Mouse (Mus musculus) urinary bladder, postnatal 36 days (tissue): ENCODE measurements around the gene Trim41.
A peak's percentile ranks its signal among the peaks of the same experiment; 100 is the strongest.

ENCODE experiments used
- DNase-seq, 2 experiments: peaks; one replicate each; pipeline ENCODE4 v3.0.0; 2022; ENCODE audit warnings: low spot score in 2 of 2, mixed read lengths in 1 of 2

Gene Trim41

DNA sequence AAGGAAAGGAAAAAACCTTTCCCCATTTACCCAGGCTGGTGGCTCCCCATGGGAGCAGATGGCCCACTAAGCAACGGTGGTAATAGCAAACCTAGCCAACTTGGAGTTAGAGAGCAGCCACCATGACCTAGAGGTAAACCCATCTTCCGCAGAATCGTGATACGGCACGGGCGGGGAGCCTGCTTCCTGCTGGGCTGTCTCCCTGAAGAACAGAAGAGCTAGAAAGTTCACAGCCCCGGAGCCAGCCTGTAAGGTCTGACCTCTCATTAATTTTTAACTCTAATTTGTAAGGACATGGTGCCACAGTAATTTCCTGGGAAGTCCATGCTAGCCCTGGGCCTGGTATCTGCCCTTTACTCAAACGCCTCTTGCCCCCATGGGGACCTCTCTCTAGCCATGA is 26.2 kb downstream of the Trim41 start:
- DNase-seq = no peak

DNA sequence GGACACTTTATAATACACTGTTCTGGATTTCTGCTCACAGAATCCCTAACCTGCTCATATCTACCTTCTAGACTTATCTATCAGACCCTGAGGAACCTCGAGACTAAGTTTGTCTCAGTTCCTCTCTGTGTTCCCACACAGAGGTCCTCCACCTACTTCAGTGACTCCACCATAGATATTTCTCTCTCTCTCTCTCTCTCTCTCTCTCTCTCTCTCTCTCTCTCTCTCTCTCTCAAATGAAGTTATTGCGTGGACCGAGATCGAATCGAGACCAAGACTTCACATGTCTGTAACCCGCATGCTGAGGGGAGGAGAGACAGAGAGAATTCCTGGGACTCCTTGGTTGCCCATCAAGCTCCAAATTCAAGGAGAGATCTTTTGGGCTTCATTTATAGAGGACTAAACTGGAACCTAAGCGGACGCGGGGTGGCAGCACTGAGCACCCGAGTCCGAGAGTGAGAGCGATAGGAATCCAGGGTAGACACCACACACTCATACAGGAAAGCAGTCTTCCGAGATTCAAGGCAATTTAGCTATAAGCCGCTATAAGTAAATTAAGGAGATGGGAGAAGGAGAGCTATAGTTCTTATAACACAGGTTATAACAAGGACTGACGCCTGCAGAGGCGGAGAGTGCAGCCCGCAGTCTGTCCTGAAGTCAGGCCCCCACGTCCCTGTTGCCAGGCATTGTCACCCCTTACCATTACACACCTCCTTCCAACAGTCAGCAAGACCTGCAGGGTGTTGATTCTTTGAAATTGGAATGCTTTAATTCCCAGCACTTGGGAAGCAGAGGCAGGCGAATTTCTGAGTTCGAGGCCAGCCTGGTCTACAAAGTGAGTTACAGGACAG is 27.0 kb downstream of the Trim41 start:
- DNase-seq = peak; percentile 78 to 85

DNA sequence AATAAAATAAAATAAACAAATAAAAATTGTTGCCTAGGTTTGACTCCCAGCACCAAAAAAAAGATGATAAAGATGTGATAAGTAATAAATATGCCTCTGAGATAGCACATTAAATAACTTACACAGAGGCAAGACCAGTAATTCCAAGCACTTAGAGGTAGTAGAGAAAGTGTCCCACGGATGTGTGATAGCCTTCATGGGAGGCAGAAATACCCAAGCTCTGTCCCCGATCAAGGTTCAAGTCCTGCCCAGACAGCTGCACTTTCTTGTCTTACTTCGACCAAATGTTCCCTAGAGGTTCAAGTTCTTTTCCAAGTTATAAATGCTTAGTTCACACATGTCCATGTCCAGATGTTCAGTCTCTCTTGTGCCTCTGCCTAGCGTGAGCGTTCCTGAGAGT is 27.9 kb downstream of the Trim41 start:
- DNase-seq = no peak

DNA sequence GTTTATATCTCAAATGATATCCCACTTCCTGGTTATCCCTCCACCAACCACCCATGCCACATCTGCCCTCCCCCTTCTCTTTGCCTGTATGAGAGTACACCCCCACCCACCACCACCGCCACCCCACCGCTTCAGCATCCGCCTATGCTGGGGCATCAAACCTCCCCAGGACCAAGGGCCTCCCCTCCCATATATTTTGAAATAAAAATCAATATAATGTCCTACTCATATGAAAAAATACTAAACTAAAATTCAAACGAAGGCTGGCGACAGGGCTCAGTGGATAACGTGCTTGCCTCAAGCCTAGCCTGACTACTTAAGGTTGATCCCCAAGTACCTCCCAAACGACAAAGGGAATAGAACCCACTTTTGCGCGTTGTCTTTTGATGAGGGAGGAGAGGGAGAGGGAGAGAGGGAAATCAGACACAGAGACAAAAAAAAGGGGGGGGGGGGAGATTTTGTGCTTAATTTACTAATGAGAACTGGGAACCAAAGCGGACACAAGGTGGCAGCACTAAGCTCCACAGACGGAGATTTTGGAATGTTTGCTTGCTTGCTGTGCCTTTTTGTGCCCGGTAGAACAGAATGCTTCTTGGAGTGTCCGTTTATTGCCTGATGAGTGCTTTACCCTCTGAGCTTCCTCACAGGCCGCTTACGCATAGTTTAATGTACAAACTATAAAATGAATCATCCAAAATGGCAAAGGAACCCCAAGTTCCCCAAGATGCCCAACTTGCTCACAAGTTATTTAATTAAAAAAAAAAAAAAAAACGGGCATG is 28.7 kb downstream of the Trim41 start:
- peak; percentile 55 to 74 for DNase-seq

DNA sequence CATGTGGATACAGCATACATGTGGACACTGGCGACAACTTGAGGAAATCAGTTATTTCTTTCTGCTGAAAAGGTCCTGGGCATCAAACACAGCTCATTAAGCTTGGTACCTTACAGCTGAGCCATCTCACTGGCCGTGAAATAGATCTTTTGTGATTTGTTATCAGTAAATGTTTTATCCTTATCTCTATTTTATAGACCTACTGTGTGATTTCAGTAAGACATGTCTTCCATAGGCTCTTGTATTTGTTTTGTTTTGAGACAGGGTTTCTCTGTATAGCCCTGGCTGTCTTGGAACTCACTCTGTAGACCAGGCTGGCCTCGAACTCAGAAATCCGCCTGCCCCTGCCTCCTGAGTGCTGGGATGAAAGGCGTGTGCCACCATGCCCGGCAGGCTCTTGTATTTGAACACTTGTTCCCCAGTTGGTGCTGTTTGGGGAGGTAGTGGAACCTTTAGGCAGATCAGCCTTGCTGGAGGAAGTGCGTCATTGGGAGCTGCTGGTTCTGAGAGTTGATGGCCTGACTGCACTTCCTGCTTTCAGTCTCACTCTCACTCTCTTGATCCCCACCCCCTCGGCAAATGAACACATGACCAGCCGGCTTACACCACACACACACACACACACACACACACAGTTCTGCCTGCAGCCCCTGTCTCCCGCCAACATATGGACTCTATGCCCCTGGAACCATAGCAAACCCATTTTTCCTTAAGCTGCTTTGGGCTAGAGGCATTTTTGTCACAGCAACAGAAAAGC is 29.5 kb downstream of the Trim41 start:
- DNase-seq = no peak

DNA sequence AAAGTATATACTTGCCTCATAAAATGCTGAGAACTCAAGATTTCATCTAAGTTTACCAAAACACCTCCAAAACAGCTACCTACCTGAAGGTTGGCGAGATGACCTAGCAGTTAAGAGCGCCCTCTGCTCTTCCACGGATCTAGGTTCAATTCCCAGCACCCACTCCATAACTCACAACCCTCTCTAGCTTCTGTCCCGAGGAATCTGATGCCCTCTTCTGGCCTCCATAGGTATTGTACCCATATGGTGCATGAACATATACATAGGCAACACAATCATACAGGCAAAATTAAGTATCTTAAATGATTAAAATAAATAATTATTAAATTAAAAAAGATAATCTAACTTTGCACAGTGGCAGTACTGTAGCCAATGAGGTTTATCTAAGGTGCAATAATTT is 34.9 kb downstream of the Trim41 start:
- no peak for DNase-seq

DNA sequence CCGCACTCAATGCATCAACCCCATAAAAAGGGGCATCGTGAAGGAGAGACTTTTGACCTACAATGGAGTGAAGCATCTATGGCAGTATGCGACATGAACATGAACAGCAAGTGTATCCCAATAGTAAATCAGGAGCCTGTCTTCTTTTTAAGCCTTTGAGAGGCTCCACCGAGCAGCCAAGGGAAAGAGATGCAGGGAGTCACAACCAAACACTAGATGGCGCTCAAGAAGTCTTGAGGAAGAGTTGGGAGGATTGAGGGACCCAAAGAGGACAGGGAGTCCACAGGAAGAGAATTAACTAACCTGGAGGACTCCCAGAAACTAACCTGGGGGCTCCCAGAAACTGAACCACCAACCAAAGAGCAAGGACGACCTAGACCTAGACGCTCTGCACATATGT is 37.7 kb downstream of the Trim41 start:
- no peak for DNase-seq

DNA sequence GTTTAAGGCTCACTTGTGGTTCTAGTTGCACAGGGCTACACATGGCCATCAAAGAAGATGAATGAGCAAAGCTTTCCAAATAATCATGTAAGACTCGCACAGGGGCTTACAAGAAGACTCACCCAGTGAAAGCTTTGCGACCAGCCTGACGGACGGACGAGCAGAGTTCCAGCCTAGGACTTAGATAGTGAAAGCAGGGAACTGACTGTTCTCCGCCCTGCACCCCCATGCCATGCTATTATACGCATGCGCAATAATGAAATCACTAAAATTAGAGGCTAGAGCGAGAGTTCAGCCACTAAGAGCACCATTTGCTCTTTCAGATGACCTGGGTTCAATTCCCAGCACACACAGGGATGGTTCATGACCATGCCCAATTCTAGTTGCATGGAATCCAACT is 39.9 kb downstream of the Trim41 start:
- no peak for DNase-seq

DNA sequence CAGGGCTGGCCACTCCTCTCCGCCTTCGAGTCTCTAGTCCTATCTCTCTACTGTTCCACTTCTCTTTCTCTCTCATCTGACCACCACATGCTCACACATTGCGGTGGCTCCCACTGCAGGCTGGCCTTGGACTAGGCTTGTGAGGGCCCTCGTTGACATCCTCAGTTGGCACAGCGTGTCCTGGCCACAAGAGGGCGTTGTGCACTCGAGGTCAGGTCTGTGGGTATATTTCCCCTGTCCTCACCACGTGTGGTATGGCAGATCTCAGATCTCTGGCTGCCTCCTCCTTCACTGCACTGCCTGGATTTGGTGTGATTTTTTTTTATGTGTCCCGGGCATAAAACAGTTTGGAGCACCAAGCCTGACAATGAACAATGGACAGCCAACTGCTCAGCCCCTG is 40.5 kb downstream of the Trim41 start:
- DNase-seq = no peak

DNA sequence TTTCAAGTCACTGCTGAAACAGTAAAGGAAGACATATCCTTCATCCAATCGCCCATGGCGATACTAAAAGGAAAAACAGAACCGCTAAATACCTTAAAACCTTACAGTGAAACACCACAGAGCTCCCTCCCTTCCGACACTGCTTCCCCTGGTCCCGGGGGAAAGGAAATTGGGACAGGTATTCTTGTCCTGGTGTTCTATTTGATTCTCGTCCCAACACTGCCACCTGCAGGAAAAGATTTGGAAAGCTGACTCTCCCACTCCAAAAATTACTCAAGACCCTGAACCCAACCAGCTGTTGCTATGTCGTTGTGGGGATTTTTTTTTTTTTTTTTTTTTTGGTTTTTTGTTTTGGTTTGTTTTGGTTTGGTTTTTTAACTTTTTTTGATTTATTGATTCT is 41.7 kb downstream of the Trim41 start:
- no peak for DNase-seq

DNA sequence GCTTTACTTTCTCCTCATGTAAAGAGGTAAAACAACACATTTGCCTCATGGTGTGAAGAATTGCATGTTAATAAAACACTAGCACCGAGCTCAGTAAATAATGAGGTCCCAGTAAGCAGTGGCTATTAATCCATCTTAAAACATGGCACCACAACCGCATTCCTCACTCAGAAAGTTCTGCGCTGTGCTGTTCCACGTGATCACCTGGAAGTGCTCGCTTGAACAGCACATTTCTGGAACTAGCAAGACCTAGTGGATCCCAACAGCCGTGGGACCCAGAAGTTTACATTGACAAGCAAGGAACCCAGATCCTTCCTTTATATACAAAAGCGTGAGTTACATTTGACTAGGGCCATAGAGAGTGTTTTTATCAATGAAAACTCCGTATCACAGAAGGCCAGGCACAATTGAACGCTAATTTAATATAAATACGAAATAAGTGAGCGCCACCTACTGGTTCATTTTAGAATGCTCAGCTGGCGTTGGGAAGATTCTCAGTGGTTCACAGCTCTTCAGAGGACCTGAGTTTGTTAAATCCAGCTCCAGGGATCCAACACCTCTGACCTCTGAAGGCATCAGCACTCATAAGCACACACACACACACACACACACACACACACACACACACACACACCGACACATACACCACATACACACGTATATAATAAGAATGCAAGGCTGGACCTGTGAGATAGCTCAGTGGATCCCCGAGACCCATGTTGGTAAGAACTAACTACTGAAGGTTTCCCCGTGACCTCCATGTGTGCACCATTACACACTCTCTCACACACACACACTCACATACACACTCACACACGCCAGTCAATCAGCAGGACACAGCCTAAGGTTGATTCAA is 42.5 kb downstream of the Trim41 start:
- no peak for DNase-seq

DNA sequence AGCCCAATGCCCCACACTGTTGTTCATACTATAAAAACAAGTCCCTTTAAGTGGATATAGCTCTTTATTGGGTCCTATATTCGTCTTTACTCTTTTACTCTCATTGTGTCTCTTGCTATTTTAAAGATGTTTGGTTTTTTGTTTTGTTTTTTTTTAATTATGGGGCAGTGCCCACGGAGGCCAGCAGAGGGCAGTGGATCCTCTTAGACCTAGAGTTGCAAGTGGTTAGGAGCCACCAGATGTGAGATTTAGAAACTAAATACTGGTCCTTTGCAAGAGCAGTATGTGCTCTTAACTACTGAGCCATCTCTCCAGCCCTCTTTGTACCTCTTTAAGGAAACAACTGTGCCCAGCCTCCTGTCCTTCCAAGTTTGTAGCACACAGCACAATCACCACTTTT is 45.5 kb downstream of the Trim41 start:
- DNase-seq = no peak

DNA sequence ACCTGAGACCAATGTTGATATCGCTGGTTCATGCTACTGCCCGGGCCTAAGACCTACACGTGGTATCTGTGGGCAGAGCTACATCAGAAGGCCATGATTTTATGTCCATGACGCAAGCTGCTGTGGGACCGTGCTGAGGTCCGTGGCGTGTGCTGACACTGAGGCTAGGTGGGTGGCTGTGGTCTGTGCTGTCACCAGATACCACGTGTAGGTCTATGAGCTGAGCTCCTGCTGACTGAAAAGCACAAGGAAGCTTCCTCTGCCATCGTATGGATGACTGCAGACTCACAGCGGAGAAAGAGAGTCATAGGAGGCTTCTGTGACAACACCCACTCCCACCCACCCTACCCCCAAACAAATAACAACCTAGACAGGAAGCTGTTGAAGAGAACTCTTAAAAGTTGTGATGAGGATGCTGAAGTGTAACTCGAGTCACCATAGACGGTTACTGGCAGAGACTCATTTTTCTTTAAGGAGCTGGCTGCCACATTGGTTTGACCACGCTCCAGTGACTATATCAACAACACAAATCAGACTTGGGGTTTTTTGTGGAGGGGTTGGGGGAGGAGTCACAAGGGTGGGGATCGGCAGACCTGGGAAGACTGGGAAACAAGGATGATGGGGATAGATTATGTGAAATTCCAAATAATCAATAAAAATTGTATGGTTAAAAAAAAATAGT is 49.8 kb downstream of the Trim41 start:
- DNase-seq = no peak

DNA sequence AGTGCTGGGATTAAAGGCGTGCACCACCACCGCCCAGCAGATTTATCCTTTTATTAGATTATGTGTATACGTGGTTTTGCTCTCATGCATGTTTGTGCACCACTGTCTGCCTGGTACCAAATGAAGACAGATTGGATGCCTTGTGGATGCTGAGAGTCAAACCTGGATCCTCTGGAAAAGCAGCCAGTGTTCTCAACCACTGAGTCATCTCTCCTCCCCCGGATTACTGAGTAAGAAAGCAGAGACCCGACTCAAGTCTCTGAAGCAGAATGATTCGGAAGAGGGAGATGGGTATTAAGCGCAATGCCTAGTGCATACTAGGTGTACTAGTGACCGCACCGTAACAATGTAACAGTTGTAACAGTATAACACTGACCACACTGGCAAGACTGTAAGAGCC is 53.0 kb downstream of the Trim41 start:
- DNase-seq = no peak

DNA sequence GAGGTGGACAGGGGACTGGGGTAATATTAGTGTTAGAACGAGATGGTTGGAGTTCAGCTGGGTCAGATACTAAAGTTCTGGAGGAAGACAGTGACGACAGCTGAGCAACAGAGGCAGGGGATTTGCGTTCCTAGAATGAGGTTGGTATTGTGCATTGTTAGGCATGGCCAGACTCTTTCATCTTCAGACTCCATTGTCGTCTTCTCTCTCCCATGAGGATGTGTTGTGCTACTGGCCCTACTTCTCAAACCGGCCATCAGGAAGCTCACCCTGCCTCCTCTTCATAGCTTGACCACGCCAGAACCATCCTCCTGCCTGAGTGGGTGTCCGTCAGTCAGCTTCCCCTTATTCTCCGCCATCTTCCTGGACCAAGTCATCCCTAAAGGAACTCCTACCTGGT is 58.1 kb downstream of the Trim41 start:
- no peak for DNase-seq
